Mouse (Mus musculus): ENCODE measurements around the gene Tmem182.

Tmem182 gene

GRCm38 (mm10) chr1:40867651-40868050 is 62.2 kb downstream of the Tmem182 start:
- no peak for DNase-seq

GRCm38 (mm10) chr1:40873760-40874455 is 68.5 kb downstream of the Tmem182 start:
- DNase-seq, result no peak

GRCm38 (mm10) chr1:40874456-40875375 is 69.3 kb downstream of the Tmem182 start:
- peak; percentile 21 for DNase-seq

- DNase-seq, result peak; percentile 50
Measured at GRCm38 (mm10) chr1:40879051-40879450, 73.7 kb downstream of the Tmem182 start.

- no peak for DNase-seq
Measured at GRCm38 (mm10) chr1:40879526-40879925, 74.1 kb downstream of the Tmem182 start.

DNA sequence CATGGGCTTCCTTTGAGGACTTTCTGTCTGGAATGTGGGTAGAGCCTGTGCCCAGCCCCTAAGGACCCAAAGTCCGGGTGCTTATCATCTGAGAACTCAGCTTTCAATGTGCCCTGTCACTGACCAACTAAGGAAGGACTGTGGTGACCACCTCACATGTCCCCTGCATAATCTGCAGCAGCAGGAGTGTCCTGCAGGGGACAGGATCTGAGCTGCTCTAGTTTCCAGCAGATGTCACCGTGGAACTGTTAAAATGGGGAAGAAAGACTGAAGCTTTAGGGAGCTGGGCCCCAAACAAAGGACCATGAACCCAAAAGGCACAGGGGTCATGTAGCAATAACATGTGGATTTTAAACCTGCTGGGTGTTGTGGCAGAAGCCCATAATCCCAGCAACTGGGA is 75.1 kb downstream of the Tmem182 start:
- DNase-seq, result no peak

DNA sequence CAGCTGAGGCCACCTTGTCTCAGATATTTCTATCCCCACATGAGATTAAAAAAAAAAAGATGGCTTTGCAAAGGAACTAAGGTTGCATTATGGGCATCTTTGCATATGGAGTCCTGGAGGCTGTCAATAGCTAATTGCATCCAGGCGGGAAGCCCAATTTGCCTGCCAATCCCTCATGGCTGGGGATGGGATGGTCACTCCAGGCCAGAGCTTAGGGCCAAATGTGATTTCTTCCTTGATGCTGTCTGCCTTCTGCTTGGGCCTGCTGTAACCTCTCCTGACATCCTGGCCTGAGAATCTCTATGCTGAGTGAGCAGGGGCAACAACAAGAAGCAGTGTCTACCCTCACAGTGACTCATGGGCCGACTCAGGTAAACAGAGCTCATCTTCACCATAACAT is 78.5 kb downstream of the Tmem182 start:
- no peak for DNase-seq

GRCm38 (mm10) chr1:40884943-40885342 is 79.5 kb downstream of the Tmem182 start:
- no peak for DNase-seq

- peak; percentile 32 for DNase-seq
Measured at GRCm38 (mm10) chr1:40887673-40888072, 82.3 kb downstream of the Tmem182 start.

GRCm38 (mm10) chr1:40888396-40889040 is 83.1 kb downstream of the Tmem182 start:
- no peak for DNase-seq

DNA sequence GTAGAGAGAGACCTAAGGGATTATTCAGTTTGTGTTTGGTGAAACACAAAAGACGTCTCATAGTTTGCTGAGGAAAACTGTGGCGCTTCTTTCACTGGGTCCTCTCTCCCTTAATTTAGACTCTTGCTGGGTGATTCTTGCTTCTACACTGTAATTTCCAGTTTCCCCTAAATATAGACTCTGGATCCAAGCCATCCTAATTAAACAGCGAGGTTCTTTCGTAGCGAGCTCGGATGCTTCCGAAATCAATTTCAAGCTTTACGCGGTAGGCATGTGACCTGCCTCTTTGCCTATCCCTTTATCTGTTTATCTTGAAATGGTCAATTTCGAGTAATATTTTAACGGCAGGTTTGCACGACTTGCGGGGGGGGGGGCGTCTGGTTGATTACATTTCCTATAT is 84.2 kb downstream of the Tmem182 start:
- DNase-seq, result no peak

- DNase-seq, result no peak
Measured at GRCm38 (mm10) chr1:40890246-40890645, 84.8 kb downstream of the Tmem182 start.

DNA sequence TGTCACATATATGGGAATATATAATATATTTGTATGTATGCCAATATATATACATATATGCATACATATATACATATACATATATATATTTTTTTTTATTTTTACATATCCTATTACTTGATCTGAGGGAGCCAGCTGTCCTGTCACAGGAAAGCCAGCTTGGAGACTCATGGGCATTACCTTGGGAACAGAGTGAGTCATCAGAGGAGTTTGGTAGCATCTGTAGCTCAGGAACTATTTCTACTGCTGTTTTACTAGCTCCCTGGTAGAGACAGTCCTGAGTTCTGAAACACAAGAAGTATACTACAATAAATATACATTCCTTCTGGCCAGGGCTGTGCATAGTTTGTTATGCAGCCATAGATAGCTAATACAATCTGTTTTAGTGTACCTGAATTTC is 98.3 kb downstream of the Tmem182 start:
- no peak for DNase-seq
